Mouse (Mus musculus) midbrain, embryonic 14.5 days (tissue): ENCODE data around the gene Kcnb1. TPM values are rescaled to one million over a fixed set of nuclear protein-coding genes. Genes with fewer than 3 reads are reported as not detected.

Experiments used
- ATAC-seq: fragments of 200-750 bp; cut with Nextera tagmentation; 2 replicates; pipeline ENCODE4 v1.8.0; 2017; ENCODE audit warnings: moderate number of reproducible peaks, moderate library complexity; ENCODE audit not compliant: low FRiP score, low TSS enrichment
- DNase-seq: peaks from one replicate; pipeline ENCODE4 v3.0.0-alpha.2; 2015
- H3K27ac ChIP-seq: fragments of 300-500 bp; sonication (generic); replicated peaks from 2 replicates; pipeline ENCODE4 v1.5.1; 2014; ENCODE audit warnings: mild to moderate bottlenecking, low read depth, low read length, moderate library complexity
- H3K27me3 ChIP-seq: fragments of 300-500 bp; sonication (generic); 2 replicates; pipeline ENCODE4 v1.6.1; 2014; ENCODE audit warnings: low read length, control low read depth, mixed read lengths; ENCODE audit not compliant: control insufficient read depth, insufficient read depth
- H3K36me3 ChIP-seq: fragments of 300-500 bp; sonication (generic); 2 replicates; pipeline ENCODE4 v1.6.1; 2014; ENCODE audit warnings: low read length, control low read depth; ENCODE audit not compliant: control insufficient read depth, insufficient read depth
- H3K4me1 ChIP-seq: fragments of 300-500 bp; sonication (generic); 2 replicates; pipeline ENCODE4 v1.6.1; 2014; ENCODE audit warnings: mild to moderate bottlenecking, antibody characterized with exemption, low read length, control low read depth; ENCODE audit not compliant: control insufficient read depth, insufficient read depth
- H3K4me2 ChIP-seq: fragments of 300-500 bp; sonication (generic); 2 replicates; pipeline ENCODE4 v1.6.1; 2014; ENCODE audit warnings: mild to moderate bottlenecking, low read length, moderate library complexity
- H3K4me3 ChIP-seq: fragments of 300-500 bp; sonication (generic); replicated peaks from 2 replicates; pipeline ENCODE4 v1.5.1; 2014; ENCODE audit warnings: low read depth, low read length
- H3K9ac ChIP-seq: fragments of 300-500 bp; sonication (generic); replicated peaks from 2 replicates; pipeline ENCODE4 v1.6.1; 2014; ENCODE audit warnings: mild to moderate bottlenecking, low read length, moderate library complexity
- H3K9me3 ChIP-seq: fragments of 300-500 bp; sonication (generic); 2 replicates; pipeline ENCODE4 v1.6.1; 2016; ENCODE audit warnings: low read length, control low read depth, mixed read lengths; ENCODE audit not compliant: control insufficient read depth
- WGBS: fragments of 180-500 bp; shearing (Covaris S2); extraction: QIAGEN DNeasy Blood & Tissue Kit; methylation state at CpG from one replicate; pipeline ENCODE4 v1.1.7; 2014; 5-methylcytosine and 5-hydroxymethylcytosine counted together
- polyA plus RNA-seq: library from polyadenylated mRNA; unstranded; fragments of >200 nt; fragmentation: Nextera tagmentation; extraction: Ambion mirVana; gene quantifications from 2 replicates; pipeline ENCODE4 v1.2.1, GENCODE M21; 2014

Kcnb1 gene
- polyA plus RNA-seq, 1 experiment from 2014 or later: 3.1 TPM

GRCm38 (mm10) chr2:167132041-167132440 lies 57.9 kb downstream of the Kcnb1 start:
- Histone ChIP-seq H3K27ac (no peak overlapping the region), H3K9ac (no peak overlapping the region), H3K4me2 (no peak overlapping the region), H3K4me3 (no peak overlapping the region), H3K4me1 (peaks cover 23% of the 10 kb centered on the region), H3K27me3 (no peaks in the 10 kb centered on the region), H3K36me3 (no peaks in the 10 kb centered on the region), H3K9me3 (no peaks in the 10 kb centered on the region)
- DNase-seq (no peak), ATAC-seq (no peak)
- WGBS: 48% methylated on average over 8 of the region's 8 CpGs

- H3K9ac ChIP-seq: 0 out of 2 replicates have a peak overlapping the region, but pooled peaks have one; percentile 16
- no peak overlapping the region for H3K4me2 ChIP-seq
- H3K4me1 ChIP-seq: peaks cover 14% of the 10 kb centered on the region
- DNase-seq: peak; percentile 48
- H3K27ac ChIP-seq: peak overlapping the region; percentile 63
- H3K36me3 ChIP-seq: no peaks in the 10 kb centered on the region
- 29% methylated on average over 9 of the region's 9 CpGs for WGBS
- H3K27me3 ChIP-seq: no peaks in the 10 kb centered on the region
- ATAC-seq: no peak
- H3K4me3 ChIP-seq: no peak overlapping the region
- H3K9me3 ChIP-seq: no peaks in the 10 kb centered on the region
Observed at GRCm38 (mm10) chr2:167130050-167130770, 59.7 kb downstream of the Kcnb1 start.

DNA sequence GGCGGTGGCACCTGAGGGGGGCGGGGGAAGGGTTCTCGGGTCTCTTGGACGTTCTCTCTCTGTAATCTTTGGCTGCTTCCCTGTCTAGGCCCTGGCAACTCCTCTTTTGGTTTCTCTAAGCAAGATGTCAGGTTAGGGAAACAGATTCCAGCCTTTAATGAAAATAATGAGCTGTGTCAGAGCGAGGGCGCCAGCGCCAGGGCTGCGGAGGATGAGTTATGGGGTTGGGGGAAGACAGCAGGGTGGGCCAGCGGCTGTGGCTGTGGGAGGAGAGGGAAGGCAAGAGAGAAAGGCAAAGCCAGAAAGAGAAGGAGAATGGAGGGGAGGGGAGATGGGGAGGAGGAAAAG lies 60.4 kb downstream of the Kcnb1 start:
- peak overlapping the region; percentile 24; the same call in 1 of the 2 replicates for H3K9ac ChIP-seq
- no peaks in the 10 kb centered on the region for H3K9me3 ChIP-seq
- peaks cover 14% of the 10 kb centered on the region for H3K4me1 ChIP-seq
- WGBS: 20% methylated on average over 9 of the region's 9 CpGs
- ATAC-seq (no peak), DNase-seq (peak; percentile 39)
- H3K36me3 ChIP-seq: no peaks in the 10 kb centered on the region
- no peaks in the 10 kb centered on the region for H3K27me3 ChIP-seq
- H3K4me3 ChIP-seq: no peak overlapping the region
- H3K27ac ChIP-seq: peak overlapping the region; percentile 63
- H3K4me2 ChIP-seq: peak overlapping the region; percentile 1; the same call in 1 of the 2 replicates

DNA sequence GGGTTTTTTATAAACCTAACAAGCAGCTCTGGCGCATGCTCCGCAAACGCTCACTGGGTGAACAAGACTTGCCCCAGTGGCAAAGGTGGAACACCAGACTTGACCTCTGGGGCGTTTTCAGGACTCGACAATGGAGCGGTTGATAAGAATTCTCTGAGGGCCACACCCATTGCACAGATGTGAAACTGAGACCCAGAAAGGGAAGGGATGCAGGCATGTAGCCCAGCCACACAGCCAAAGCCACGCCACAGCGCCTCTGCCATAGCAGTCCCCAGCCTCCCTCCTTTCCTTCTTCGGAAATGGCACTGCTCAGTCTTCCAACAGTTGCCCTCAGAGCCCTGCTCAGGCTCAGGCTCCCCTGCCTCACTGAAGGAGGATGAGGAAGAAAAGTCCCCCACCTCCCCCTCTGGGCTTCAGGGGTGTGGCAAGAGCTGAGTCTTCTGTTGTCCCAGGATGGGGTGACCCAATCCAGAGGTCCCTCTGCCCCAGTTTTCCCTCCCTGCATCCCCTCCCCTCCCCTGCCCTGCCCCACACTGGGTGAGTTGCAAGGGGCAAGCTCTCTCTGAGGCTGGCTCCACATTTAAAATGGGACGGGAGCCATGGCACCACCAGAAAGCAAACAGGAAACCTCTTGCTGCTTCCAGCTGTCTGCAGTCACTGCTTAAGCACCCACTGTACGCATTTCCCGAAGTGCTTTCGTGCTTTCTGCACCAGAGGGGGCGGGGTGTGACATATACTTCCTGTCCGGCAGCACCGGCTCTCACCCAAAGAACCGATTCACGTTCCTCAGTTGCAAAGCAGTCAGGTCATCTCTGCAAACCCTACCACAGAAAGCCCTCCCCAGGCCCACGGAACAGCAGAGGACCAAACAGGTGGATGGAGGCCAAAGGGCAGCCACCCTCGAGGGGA lies 61.0 kb downstream of the Kcnb1 start:
- Histone ChIP-seq H3K27me3 (no peaks in the 10 kb centered on the region), H3K4me1 (peaks cover 20% of the 10 kb centered on the region), H3K4me3 (no peak overlapping the region), H3K27ac (peak overlapping the region; percentile 63), H3K9me3 (no peaks in the 10 kb centered on the region), H3K36me3 (no peaks in the 10 kb centered on the region), H3K4me2 (peak overlapping the region; percentile 1; the same call in 1 of the 2 replicates), H3K9ac (peak overlapping the region; percentile 24; the same call in 1 of the 2 replicates)
- DNase-seq: peak; percentile 34
- no peak for ATAC-seq
- 50% methylated on average over 20 of the region's 20 CpGs for WGBS

DNA sequence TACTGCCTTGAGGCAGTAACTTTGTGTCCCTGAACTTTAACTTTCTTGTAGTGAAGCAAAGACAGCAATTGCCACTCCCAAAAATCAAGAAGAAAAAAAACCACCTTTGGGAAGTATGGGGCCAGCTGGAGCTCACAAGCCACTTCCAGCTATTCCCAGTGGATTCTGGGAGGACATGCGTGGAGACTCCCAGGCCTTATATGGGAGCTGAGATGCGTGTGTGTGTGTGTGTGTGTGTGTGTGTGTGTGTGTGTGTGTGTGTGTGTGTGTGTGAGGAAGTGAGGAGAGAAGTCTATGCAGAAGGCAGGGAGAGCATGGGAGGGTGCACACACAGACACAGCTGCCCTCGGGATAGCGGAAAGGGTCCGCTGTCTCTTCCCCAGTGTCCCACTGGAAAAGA lies 62.6 kb downstream of the Kcnb1 start:
- ATAC-seq (no peak), DNase-seq (no peak)
- Histone ChIP-seq H3K4me1 (peaks cover 28% of the 10 kb centered on the region), H3K9ac (no peak overlapping the region), H3K4me3 (no peak overlapping the region), H3K9me3 (no peaks in the 10 kb centered on the region), H3K27me3 (no peaks in the 10 kb centered on the region), H3K27ac (no peak overlapping the region), H3K36me3 (no peaks in the 10 kb centered on the region), H3K4me2 (no peak overlapping the region)
- WGBS: 88% methylated on average over 5 of the region's 5 CpGs

- H3K4me3 ChIP-seq: no peak overlapping the region
- WGBS: 58% methylated on average over 4 of the region's 4 CpGs
- H3K4me1 ChIP-seq: peaks cover 28% of the 10 kb centered on the region
- no peaks in the 10 kb centered on the region for H3K36me3 ChIP-seq
- H3K9ac ChIP-seq: no peak overlapping the region
- no peaks in the 10 kb centered on the region for H3K9me3 ChIP-seq
- no peak for ATAC-seq
- peak; percentile 17 for DNase-seq
- H3K27me3 ChIP-seq: no peaks in the 10 kb centered on the region
- no peak overlapping the region for H3K4me2 ChIP-seq
- H3K27ac ChIP-seq: no peak overlapping the region
Observed at GRCm38 (mm10) chr2:167125781-167126180, 64.2 kb downstream of the Kcnb1 start.

DNA sequence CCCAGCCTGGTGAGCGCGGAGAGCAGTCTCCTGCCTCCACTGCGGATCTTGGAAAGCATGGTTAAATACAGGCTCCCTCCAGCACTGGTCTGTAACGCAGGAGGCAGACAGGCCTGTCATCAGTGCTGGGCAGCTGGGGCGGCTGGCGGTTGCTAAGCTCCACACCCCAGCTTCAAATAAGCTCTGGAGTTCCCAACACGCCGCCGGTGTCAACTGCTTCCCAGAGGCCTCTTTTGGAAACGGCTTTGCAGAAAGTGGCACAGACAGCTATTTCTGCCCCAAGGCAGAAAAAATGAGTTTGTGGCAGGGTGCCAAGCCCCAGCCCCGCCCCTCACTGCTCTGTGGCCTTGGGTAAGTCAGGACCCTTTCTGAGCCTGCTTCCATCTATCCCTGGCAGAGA lies 66.0 kb downstream of the Kcnb1 start:
- WGBS: 28% methylated on average over 11 of the region's 11 CpGs
- Histone ChIP-seq H3K27me3 (no peaks in the 10 kb centered on the region), H3K9me3 (no peaks in the 10 kb centered on the region), H3K9ac (no peak overlapping the region), H3K4me2 (no peak overlapping the region), H3K4me1 (peaks cover 16% of the 10 kb centered on the region), H3K27ac (peak overlapping the region; percentile 33), H3K4me3 (no peak overlapping the region), H3K36me3 (no peaks in the 10 kb centered on the region)
- ATAC-seq: peak; percentile 60; the same call in 1 of the 2 replicates
- peak; percentile 78 for DNase-seq

GRCm38 (mm10) chr2:167122737-167123136 lies 67.2 kb downstream of the Kcnb1 start:
- Histone ChIP-seq H3K4me2 (no peak overlapping the region), H3K9me3 (no peaks in the 10 kb centered on the region), H3K27me3 (no peaks in the 10 kb centered on the region), H3K36me3 (no peaks in the 10 kb centered on the region), H3K4me1 (peaks cover 15% of the 10 kb centered on the region; the same call in 1 of the 2 replicates), H3K9ac (no peak overlapping the region), H3K4me3 (no peak overlapping the region), H3K27ac (no peak overlapping the region)
- ATAC-seq: no peak
- WGBS: 81% methylated on average over 6 of the region's 6 CpGs
- DNase-seq: no peak
